Mouse (Mus musculus): ENCODE results near the gene Bank1.

DNA sequence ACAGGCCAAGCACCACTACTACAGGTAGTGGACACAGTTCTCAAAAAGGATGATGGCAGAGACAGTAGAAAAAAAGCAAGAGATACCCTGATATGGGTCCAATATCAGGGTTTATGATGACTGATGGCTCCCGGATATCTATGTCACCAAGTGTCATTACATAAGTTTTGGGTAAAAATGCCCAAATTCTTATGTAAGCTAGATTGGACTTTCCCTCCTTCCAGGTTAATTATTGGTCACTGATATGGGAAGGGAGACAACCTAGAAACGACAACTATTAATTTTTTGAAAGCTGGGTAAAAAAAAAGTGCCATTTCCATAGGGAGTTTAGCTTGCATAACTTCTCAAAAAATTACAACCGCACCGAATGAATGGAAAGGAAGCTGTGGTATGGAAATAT is 277.8 kb downstream of the Bank1 start:
- TF ChIP-seq CTCF (IDR thresholded peaks at IDR 0.05; ENCODE audit: borderline replicate concordance, control insufficient read depth, extremely low read depth, insufficient read depth, low read length, poor library complexity) (no peak), POLR2A (IDR thresholded peaks at IDR 0.05; ENCODE audit: control insufficient read depth, extremely low read depth, insufficient read depth, low read length, poor library complexity) (no peak)
